Mouse (Mus musculus) fibroblast of lung, adult 2 months (primary cell): ENCODE measurements around the gene Stc2.

Source experiments
- DNase-seq: peaks from one replicate; pipeline ENCODE4 v3.0.0-alpha.2; 2011; ENCODE audit warnings: low read depth

The Stc2 gene

GRCm38 (mm10) chr11:31369648-31370286 is at the start of gene Stc2:
TSS of gene Stc2 (minus strand) at chr11:31370074.
- DNase-seq = no peak

DNA sequence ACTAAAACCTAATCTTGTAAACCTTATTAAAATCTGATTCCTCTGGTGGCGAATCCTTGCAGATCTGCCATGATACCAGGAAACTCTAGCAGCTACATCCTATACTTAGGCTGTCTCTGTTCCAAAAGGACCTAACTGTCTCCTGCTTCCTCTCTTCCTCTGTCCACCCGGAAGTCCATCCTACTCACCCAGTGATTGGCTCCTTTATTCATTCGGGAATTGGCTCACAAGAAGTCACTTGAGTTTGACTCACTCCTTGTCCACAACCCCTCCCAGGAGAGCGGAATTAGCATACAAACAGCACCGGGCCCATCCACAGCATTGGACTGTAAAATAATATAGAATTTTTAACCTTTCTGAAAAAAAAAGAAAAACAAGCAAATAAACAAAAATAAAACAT is 47.2 kb upstream of the Stc2 start:
- no peak for DNase-seq

DNA sequence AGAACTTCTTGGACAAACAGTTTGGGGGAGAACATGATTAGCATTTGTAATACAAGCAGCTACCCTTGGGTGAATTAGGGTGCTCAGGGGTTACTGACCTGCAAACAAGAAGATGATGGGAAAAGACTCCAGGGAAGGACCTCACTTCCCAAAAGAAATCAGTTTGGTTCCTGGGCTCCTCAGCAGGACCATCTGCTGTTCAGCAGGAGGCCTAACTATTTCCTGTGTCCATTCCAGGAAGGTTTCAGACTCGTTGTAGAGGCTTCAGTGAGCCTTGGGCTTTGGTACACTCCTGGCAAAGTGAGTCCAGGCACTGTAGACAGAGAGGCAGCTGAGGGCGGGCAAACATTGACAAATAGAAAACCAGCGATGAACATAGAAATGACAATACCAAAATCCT is 42.5 kb upstream of the Stc2 start:
- no peak for DNase-seq

DNA sequence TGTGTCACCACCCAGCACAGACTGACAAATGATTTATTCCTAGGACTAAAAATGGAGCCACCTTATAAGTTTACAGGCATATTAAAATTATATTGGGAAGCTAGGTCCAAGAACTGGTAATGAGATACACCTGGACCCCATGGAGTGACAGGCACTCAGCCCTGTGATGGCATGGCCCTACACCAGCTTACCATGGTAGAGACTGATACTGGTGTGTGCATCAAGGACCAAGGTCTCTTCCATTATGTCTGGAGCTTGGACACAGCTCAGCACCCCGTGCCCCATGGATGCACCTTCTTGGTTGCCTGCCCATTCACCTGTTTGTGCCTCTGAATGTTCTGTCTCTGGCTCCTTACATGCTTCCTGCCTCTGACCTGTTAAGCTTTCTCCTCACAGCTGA is 36.9 kb upstream of the Stc2 start:
- DNase-seq = no peak

DNA sequence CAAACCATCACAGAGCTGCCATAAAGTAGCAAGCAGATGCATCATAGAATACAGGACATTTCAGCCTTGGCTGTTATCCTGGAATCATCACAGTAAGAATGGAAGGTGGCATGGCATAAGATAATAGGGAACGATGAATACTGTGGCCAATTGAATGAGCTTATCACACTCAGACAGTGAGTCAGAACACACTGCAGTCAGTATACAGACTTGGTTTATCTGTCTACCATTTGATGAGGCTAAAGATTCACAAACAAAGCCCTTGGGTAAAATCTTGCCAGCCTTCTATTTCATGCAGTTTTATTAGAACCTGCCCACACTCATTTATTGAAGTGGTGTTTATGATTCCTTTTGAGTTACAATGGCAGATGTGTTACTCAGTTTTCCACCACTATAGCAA is 33.2 kb upstream of the Stc2 start:
- no peak for DNase-seq

DNA sequence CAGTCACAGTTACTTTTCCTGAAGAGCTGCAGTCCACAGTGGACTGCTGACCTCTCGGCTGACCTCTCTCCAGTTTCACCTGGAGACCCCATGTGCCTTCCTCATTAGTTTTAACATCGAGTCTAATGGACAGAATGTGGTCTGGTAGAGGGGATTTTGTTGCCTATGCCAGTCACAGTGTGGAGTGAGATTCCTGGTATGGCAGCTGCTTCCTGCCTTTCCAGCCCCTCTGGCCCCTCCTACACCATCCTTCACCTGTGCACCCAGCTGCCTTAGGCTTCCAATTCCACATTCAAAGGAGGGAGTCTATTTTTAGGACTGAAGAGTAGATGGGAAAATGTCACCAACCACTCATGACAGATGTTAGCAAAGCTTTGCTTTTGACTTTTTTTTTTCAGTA is 28.7 kb upstream of the Stc2 start:
- DNase-seq = no peak

- no peak for DNase-seq
Observed at GRCm38 (mm10) chr11:31396638-31397417, 27.0 kb upstream of the Stc2 start.

DNA sequence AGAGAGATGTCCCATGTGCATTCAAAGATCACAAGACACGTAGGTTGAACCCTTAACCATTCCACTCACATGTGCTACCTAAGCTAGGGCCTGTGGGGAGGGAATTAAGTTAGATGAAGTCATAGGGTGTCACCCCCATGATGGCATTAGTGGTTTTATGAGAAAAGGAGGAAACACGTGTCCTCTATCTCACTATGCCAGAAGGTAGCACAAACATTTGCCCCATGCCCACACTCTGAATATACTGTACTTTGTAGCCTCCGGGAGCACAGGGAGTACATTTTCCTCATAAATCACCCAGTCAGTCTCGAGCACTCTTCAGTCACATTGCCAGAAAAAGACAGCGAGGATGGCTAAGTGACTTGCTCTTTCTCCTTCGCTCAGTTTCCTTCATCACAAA is 24.2 kb upstream of the Stc2 start:
- no peak for DNase-seq

GRCm38 (mm10) chr11:31392340-31392739 is 22.5 kb upstream of the Stc2 start:
- DNase-seq = no peak

DNA sequence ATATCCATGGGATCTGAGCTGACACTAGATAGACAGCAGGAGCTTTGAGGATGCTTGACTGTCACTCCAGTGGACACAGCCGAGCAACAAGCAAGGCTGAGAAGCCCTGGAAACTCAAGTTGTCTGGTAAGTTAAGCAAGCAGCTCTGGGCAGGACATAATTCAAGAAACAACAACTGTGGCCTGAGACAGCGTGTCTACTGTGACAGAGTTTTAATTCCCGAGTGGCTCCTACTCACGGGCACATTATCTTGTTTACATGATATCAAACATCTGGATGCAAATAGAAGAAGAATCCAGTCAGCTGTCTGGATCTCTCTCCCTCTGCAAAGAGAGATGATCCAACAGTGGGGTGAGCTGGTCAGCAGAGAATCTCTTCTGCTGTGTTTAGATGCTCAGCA is 19.0 kb upstream of the Stc2 start:
- DNase-seq = no peak

DNA sequence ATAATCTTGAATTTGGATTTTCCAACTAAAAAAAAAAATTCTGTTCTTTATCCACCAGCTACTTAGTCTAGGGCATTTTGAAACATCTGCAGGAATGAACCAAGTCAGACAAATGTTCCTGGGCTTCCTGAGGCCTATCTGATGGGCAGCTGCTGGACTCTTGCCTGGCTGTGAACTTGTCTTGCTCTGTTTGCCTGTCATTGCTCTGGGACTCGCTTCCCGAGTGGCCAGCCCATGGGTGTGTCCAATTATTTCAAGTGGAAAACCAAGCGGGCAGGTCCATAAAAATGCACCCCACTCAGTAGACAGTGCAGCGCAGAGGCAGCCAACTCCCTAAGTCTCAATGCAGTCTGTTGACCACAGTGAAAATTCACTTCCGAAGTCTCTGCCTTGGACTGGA is 17.7 kb upstream of the Stc2 start:
- DNase-seq = no peak

- no peak for DNase-seq
Observed at GRCm38 (mm10) chr11:31386571-31386970, 16.7 kb upstream of the Stc2 start.

DNA sequence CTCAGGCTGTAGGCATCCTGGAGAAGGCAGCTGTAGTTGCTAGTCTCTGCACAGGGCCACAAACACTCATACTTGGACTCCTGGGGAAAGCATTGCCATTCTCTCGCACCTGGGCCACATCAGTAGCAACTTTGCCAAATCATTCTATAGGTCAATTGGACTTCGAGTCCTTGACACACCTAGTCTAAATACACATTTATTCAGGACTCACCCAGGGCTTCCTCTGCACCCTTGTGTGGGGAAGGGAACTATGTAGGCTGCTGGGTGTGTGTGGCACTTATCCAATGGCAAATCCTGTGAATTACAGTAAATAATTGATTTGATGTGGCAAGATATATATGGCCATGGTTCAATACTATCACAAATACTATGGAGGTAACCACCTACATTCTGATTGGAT is 14.1 kb upstream of the Stc2 start:
- DNase-seq = no peak

GRCm38 (mm10) chr11:31382145-31382544 is 12.3 kb upstream of the Stc2 start:
- DNase-seq = peak; percentile 41

GRCm38 (mm10) chr11:31373438-31373837 is 3.6 kb upstream of the Stc2 start:
- no peak for DNase-seq

DNA sequence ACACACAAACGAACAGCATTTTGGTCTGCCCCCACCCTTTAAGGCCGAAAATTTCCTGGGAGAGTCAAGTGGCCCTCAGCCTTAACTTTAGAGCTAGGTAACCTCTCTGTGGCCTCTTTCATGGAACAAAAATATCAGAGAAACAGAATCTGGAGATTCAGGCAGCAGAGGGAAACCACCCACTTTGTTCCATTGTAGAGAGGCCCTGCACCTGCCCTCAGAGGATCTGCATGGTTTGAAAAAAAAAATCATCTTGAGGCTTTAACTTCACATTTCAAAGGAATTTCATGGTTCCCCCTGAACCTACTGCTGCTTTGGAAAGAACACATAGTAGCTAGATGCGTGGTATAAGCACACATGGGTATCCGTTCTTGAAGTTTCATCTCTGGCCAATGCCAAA is 2.3 kb upstream of the Stc2 start:
- DNase-seq = no peak

- DNase-seq = no peak
Observed at GRCm38 (mm10) chr11:31371256-31371838, 1.5 kb upstream of the Stc2 start.

DNA sequence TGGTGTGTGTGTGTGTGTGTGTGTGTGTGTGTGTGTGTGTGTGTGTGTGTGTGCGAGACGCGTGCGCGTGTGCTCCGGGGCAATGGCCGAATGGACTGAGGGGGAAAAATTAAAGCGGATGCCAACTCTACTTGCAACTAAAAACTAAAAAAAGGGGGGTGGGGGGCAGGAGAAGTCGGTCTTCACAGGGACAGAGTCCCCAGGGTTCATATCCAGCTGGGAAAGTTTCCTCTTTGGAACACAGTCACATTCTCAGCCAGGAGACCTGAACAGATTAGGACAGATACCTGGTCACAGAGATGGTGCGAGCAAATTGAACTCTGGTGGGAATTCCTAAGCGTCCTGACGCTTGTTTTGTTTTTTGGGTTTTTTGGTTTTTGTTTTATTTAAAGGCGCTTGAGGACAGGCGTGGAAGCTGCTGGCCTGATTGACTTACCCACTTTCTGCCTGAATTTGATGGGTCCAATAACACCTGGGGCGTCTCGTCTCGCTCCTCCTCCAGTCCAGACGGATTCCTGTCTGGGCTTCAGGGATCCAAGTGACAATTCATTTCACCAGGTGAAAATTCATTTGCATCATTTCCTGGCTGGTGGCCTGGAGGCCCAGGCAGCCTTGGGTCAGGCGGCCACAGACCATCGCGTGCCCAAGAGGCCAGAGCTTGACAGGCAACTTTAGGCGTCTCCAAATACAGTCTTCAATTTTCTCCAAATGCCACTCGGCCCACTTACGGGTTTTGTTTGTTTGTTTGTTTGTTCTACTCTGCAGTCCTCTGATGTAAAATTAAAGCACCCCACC is 759 bp upstream of the Stc2 start:
- no peak for DNase-seq

DNA sequence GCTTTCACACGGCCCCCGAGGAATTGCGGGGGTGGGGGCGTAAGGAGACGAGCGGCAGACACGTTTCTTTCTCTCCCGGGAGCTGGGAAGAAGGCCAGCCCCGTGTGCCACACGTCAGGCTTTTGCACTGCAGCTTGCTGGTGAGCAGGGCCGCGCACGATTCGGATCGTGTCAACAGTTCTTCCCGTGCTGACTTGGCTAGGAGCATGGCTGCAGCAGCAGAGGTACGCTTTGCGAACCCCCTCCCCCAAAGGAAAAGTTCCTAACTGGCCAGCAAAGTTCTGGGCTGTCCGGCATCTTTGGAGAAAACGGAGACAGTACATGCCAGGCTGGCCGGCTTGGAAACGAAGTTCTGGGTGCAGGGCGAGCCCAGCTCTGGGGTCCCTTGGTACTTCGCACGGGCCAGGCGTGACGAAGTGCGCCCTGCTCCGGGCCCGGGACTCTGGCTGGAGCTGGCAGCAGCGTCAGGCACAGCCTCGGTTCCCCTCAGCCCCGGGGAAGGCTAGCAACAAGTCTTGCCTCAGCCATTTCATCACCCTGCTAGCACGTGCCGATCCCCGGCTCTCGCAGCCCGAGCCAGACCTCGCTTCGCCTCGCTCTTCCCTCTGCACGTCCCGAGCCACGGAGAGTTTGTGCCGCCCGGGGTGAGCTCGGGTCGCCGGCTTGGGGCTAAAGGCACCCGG is 768 bp downstream of the Stc2 start:
- DNase-seq = peak; percentile 30

DNA sequence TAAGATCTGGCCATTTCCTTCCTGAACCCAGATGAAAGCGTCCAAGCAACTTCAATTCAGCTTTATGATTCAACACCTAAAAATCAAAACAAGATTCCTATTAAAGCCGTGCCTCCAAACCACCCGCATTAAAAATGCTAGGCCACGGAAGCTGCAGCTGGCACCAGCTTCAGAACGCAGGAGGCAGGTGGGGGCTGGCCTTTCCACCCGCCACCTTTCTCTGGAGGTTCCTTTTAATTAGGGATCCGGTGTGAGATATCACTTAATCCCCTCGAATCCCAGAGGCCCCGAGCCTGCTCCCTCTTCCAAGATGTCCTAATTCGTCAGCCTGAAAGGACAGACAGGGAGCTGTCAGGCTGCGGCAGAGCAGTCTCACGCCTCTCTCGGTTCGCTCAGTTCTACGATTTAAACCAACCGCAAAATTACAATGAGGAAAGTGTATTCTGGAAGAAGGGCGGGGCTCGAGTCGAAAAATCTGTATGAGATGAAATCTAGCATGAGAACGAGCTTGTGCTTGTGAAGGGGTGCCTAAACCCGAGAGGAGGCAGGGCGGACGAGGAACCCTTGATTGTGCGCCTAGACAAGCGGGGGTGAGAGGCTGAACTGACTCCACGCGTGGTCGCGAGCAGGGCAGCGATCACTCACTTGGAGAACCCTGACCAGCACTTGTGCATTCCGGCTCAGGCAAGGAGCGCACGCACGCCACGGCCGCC is 1.5 kb downstream of the Stc2 start:
- DNase-seq = no peak

DNA sequence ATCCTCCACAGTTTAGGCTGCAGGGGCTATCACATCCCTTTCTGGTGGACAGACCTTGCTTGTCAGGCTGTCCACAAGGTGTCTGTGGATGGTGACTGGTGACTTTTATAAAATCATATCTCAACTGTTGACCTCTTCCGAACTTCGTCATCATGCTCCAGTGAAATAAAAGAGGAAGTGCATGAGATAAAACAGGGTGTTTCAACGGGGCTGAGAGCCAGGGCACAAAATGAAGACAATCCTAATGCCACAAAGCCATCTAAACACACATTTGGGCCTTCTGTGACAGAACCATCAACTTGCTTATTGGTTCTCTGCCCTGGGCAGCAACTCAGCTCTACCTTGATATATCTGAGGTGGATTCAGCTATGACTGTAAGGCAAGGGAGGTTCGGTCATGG is 3.0 kb downstream of the Stc2 start:
- no peak for DNase-seq
